Mouse (Mus musculus) forebrain, embryonic 16.5 days (tissue): ENCODE measurements at regions not wholly inside any gene's neighbourhood (a gene's known extent, or its start where the extent isn't known, plus 50 kb on each side); places are given as distances from the start of the nearest gene placed in this dataset.

Source experiments
- ATAC-seq: fragments of 200-750 bp; cut with Nextera tagmentation; 2 replicates; pipeline ENCODE4 v1.8.0; 2017; ENCODE audit warnings: mild to moderate bottlenecking, moderate library complexity
- H3K27ac ChIP-seq: fragments of 300-500 bp; sonication (generic); 2 replicates; pipeline ENCODE4 v1.5.1; 2014; ENCODE audit warnings: low read length, control low read depth
- H3K27me3 ChIP-seq: fragments of 300-500 bp; sonication (generic); replicated peaks from 2 replicates; pipeline ENCODE4 v1.6.1; 2014; ENCODE audit warnings: low read length; ENCODE audit not compliant: control insufficient read depth, insufficient read depth
- H3K36me3 ChIP-seq: fragments of 300-500 bp; sonication (generic); 2 replicates; pipeline ENCODE4 v1.6.1; 2014; ENCODE audit not compliant: control insufficient read depth, insufficient read depth
- H3K4me1 ChIP-seq: fragments of 300-500 bp; sonication (generic); replicated peaks from 2 replicates; pipeline ENCODE4 v1.6.1; 2014; ENCODE audit warnings: low read length; ENCODE audit not compliant: control insufficient read depth, insufficient read depth
- H3K4me2 ChIP-seq: fragments of 300-500 bp; sonication (generic); 2 replicates; pipeline ENCODE4 v1.6.1; 2014; ENCODE audit warnings: mild to moderate bottlenecking, low read length, control low read depth
- H3K4me3 ChIP-seq: fragments of 300-500 bp; sonication (generic); replicated peaks from 2 replicates; pipeline ENCODE4 v1.5.1; 2014; ENCODE audit warnings: mild to moderate bottlenecking, low read length, control low read depth
- H3K9ac ChIP-seq: fragments of 300-500 bp; sonication (generic); replicated peaks from 2 replicates; pipeline ENCODE4 v1.6.1; 2014; ENCODE audit warnings: low read depth, low read length, control low read depth
- H3K9me3 ChIP-seq: fragments of 300-500 bp; sonication (generic); 2 replicates; pipeline ENCODE4 v1.6.1; 2016; ENCODE audit warnings: low read length; ENCODE audit not compliant: control insufficient read depth
- WGBS: fragments of 180-500 bp; shearing (Covaris S2); extraction: QIAGEN DNeasy Blood & Tissue Kit; methylation state at CpG from one replicate; pipeline ENCODE4 v1.1.7; 2014; 5-methylcytosine and 5-hydroxymethylcytosine counted together

DNA sequence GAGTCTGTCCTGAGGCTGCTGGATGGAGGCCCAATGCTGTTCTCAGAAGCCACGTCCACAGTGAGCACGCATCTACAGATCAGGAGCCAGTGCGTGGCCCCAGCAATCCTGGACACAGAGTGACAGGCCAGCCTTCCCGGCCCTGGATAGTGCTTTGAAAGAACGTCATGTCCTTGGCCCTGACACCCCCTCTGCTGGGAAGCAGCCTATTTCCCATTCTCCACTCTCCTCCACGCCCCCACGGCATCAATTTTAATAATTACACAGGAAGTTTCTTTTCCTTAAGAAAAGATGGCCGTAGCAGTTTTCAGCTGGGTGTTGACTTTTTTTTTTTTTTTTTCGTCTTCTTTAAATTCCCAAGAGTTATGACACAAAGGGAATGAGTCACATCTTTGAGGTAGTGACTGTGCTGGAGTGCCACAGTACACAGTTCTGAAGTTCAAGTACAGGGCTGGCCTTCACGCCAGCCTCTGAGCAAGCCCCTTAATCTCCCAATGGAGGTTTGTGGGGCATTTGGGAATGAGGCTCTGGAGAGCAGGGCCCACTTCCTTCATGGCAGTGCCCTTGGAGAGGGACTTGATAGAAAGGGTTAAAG, 1280.1 kb upstream of the A1bg start:
- Histone ChIP-seq H3K27me3 (no peaks in the 10 kb centered on the region), H3K9me3 (peaks cover 6% of the 10 kb centered on the region; the same call in 1 of the 2 replicates), H3K9ac (no peak overlapping the region), H3K4me2 (no peak overlapping the region), H3K27ac (no peak overlapping the region), H3K4me1 (peaks cover 22% of the 10 kb centered on the region), H3K36me3 (no peaks in the 10 kb centered on the region), H3K4me3 (no peak overlapping the region)
- 83% methylated on average over 10 of the region's 10 CpGs for WGBS
- ATAC-seq = no peak

DNA sequence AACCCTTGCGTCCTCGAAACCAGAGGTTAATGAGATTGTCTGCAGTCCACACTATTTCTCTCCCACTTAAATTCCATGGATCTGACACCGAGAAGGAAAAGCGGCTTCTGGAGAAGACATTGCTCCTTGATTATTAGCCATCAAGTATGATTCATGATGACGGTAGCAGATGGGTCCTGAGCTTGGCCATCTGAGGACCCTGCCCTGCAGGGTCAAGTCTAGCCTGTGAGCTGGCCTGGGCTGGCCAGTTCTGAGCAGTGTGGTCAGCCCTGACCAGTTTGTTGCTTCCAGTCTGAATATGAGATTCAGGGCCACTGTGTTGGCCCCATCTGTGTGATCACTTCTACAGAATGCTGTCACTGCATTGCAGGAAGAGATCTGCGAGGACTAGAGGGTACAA, 1275.9 kb upstream of the A1bg start:
- Histone ChIP-seq H3K9ac (no peak overlapping the region), H3K27ac (no peak overlapping the region), H3K4me3 (no peak overlapping the region), H3K9me3 (peaks cover 6% of the 10 kb centered on the region; the same call in 1 of the 2 replicates), H3K4me2 (no peak overlapping the region), H3K36me3 (no peaks in the 10 kb centered on the region), H3K27me3 (no peaks in the 10 kb centered on the region), H3K4me1 (no peaks in the 10 kb centered on the region)
- 95% methylated on average over 6 of the region's 6 CpGs for WGBS
- no peak for ATAC-seq

DNA sequence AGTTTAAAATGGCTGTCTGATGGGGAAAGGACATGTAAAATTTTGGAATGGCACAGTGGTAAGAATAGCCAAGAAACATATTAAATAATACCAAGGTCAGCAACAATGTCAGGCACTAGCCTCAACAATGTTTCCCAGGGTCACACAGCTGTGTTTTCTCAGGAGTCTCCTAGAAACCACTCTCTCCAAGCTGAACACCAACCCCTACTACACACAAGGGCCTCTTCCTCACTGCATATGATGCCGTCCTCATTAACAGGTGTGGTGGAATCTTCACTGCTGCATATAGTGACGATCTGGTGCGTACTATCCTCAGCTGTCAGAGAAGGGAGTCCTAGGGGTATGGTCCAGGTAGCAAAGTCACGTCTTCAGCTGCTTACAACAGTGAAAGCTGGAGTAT, 1275.4 kb upstream of the A1bg start:
- no peaks in the 10 kb centered on the region for H3K4me1 ChIP-seq
- peaks cover 6% of the 10 kb centered on the region; the same call in 1 of the 2 replicates for H3K9me3 ChIP-seq
- ATAC-seq = no peak
- H3K36me3 ChIP-seq = no peaks in the 10 kb centered on the region
- no peak overlapping the region for H3K27ac ChIP-seq
- H3K4me2 ChIP-seq = no peak overlapping the region
- no peak overlapping the region for H3K9ac ChIP-seq
- no peak overlapping the region for H3K4me3 ChIP-seq
- H3K27me3 ChIP-seq = no peaks in the 10 kb centered on the region
- WGBS = 93% methylated on average over 4 of the region's 4 CpGs

DNA sequence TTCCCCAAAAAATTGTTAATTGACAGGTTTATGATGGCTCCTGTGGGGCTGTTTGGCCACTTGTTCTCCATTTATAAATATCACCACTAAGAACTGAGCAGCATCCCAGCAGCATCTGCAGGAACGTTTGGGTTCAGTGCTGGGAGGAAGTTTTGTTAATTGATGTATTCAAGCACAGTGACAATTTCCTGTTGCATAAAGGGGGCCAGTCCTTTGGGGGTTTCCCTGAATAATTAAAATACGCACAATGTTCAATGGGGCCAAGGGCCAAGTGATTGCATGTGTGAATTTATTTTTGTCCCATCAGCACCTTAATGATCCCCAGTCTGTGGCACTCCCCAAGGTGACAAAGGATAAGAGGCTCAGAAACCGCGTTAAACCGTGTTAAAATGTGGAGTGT, 1272.6 kb upstream of the A1bg start:
- Histone ChIP-seq H3K4me3 (no peak overlapping the region), H3K9ac (no peak overlapping the region), H3K36me3 (no peaks in the 10 kb centered on the region), H3K27me3 (no peaks in the 10 kb centered on the region), H3K9me3 (no peaks in the 10 kb centered on the region), H3K4me2 (no peak overlapping the region), H3K27ac (no peak overlapping the region), H3K4me1 (no peaks in the 10 kb centered on the region)
- 61% methylated on average over 5 of the region's 5 CpGs for WGBS
- no peak for ATAC-seq

DNA sequence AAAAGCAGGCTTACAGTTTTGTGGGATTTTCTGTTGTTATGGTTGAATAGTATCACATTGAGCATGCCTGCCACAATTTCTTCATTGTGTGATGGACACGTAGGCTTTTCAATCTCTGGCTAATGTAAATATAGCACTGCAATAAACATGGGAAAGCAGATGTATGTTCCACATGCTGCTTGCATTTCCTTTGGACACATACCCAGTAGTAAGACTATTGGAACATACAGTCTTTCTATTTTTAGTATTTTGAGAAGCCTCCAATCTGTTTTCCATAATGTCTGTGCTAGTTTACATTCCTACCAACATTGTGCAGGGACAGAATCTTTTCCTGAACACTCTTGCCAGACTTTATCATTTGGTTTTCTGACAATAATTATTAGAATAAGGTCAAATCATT, 1269.9 kb upstream of the A1bg start:
- Histone ChIP-seq H3K9ac (no peak overlapping the region), H3K4me1 (no peaks in the 10 kb centered on the region), H3K27me3 (no peaks in the 10 kb centered on the region), H3K4me2 (no peak overlapping the region), H3K9me3 (no peaks in the 10 kb centered on the region), H3K4me3 (no peak overlapping the region), H3K27ac (0 out of 2 replicates have a peak overlapping the region, but pooled peaks have one; percentile 19), H3K36me3 (no peaks in the 10 kb centered on the region)
- 72% methylated on average over 1 of the region's 1 CpGs for WGBS
- peak; percentile 77 for ATAC-seq

DNA sequence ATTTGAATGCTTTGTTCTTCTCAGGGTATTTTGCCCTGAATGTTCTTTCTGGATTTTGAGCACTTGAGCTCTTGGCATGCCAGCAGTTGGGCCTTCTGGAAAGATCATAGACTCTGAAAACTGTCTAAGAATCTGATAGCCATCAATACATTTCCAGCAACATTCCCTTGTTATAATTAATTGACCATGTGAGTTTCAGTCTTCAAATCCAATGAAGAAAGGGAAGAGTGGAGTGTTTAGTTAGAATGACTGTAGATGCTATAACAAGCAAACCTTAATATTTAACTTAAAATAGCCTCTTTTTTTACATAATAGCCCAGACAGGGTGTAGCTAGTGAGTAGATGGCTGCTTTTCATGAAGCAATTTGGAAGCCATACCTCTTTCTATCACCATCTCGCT, 1268.8 kb upstream of the A1bg start:
- H3K27me3 ChIP-seq = no peaks in the 10 kb centered on the region
- ATAC-seq = no peak
- WGBS = 91% methylated on average over 1 of the region's 1 CpGs

DNA sequence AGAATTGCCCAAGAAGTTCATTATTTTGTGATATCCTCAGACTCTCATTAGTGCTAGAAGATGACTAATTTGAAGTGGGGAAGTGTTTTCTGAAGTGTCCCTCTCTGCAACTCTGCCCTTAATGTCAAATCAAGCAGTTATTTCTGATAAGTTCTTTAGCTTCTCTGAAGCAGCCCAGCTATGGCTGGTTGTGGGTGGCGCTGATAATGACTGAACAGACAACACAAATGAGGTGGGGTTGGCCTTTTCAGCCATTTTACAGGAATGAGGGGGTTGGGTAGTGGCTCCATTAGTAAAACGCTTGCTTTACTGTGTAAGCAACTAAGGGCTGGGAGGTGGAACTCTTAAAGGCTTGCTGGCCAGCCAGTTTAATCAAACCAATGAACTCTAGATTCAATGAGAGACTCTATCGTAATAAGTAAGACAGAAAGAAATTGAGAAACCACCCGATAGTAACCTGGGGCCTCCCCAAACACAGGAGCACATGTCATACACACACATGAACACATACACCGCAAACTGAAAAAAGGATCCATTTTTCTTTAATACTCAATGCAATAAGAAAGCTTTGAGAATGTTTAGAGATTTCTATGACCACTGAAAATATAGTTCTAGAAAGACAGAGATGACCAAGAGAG, 1268.3 kb upstream of the A1bg start:
- WGBS = 83% methylated on average over 5 of the region's 5 CpGs
- Histone ChIP-seq H3K9ac (no peak overlapping the region), H3K36me3 (no peaks in the 10 kb centered on the region), H3K27me3 (no peaks in the 10 kb centered on the region), H3K4me1 (no peaks in the 10 kb centered on the region), H3K4me2 (no peak overlapping the region), H3K9me3 (no peaks in the 10 kb centered on the region), H3K27ac (no peak overlapping the region), H3K4me3 (no peak overlapping the region)
- no peak for ATAC-seq

More for the DNA sequence above, 1268.8 kb upstream of the A1bg start:
- Histone ChIP-seq H3K9me3 (no peaks in the 10 kb centered on the region), H3K27ac (no peak overlapping the region), H3K4me1 (no peaks in the 10 kb centered on the region), H3K36me3 (no peaks in the 10 kb centered on the region), H3K4me3 (no peak overlapping the region), H3K9ac (no peak overlapping the region), H3K4me2 (no peak overlapping the region)

DNA sequence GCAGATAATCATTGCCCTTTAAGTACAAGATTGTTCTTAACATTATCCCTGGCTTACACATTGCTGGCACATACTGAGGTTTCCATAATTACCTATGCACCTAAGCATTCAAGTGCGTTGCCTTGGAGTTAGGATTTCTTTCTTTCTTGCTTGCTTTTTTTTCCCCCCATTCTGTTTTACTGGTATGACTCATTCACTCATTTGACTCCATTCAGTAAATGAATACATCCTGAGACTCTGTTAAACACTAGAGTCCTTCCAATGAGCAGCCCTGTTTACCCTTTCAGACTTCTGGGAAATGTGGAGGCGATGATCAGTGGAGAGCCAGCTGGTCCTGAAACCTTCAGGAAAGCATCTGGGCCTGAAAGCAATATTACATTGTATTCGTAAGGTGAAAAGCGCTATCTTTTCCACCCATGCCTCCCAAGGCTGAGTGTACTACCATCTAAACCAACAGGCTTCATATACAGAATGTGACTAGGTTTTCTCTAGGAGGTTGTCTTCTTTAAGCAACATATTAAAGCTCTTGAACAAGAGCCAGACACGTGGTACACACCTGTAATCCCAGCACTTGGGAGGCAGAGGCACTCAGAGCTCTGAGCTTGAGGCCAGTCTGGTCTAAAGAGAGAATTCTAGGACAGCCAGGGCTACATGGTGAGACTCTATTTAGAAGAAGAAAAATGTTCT, 1267.6 kb upstream of the A1bg start:
- Histone ChIP-seq H3K9me3 (no peaks in the 10 kb centered on the region), H3K27ac (no peak overlapping the region), H3K9ac (no peak overlapping the region), H3K4me3 (no peak overlapping the region), H3K36me3 (no peaks in the 10 kb centered on the region), H3K4me1 (no peaks in the 10 kb centered on the region), H3K27me3 (no peaks in the 10 kb centered on the region), H3K4me2 (no peak overlapping the region)
- no peak for ATAC-seq
- WGBS = 64% methylated on average over 5 of the region's 5 CpGs

DNA sequence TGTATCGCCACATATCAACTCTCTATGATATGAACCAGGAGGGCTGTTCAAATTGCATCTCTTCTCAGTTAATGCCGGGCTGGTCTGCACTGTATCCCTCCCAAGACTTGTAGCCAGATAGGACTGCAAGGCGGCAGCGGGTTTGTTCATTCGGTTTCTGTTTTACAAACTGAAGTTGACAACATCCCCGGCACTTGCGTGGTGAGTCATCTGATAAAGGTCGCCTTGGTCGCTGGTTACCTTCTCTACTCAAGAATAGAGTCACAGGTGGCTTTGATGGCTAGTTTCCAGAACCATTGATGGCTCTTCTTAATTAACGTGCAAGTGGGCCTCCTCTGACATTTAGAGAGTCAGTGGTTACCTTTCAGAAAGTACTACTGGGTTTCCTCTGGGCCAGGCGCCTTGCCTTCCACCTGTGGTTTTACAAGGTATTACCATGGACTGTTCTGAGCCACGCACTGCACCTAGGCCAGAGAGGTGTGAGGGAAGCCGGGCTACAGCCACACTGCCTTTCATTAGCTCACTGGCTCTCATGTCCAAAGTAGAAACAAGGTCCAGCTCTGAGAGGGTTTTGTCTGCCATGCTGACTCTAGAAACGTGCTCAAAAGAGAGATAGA, 1266.9 kb upstream of the A1bg start:
- no peak overlapping the region for H3K27ac ChIP-seq
- no peak overlapping the region for H3K4me3 ChIP-seq
- H3K4me2 ChIP-seq = no peak overlapping the region
- no peaks in the 10 kb centered on the region for H3K27me3 ChIP-seq
- H3K9ac ChIP-seq = no peak overlapping the region
- no peaks in the 10 kb centered on the region for H3K9me3 ChIP-seq
- ATAC-seq = no peak
- H3K36me3 ChIP-seq = no peaks in the 10 kb centered on the region
- H3K4me1 ChIP-seq = no peaks in the 10 kb centered on the region
- 80% methylated on average over 14 of the region's 14 CpGs for WGBS
